Mouse (Mus musculus) megakaryocyte, adult 5-6 weeks (primary cell): ENCODE data around the gene Erc2. TPM values are rescaled to one million over a fixed set of nuclear protein-coding genes. Genes with fewer than 3 reads are reported as not detected.

Source experiments
- ATAC-seq: 2 replicates; pipeline ENCODE4 v1.8.0; 2016; ENCODE audit warnings: mild to moderate bottlenecking, inconsistent platforms; ENCODE audit not compliant: poor library complexity, severe bottlenecking
- total RNA-seq, 2 experiments: library from RNA; stranded (forward) in 1 of 2; stranded (reverse) in 1 of 2; fragments of 153-499, 151-499 nt in 1 of 2; fragments of 221-1000, 200-1000 nt in 1 of 2; gene quantifications; 2 replicates each; pipeline versions ENCODE4 v1.2.3 to v1.2.4; 2015 to 2017

The Erc2 gene
- total RNA-seq, 2 experiments from 2014 or later: 0.04 TPM; not detected in 1

DNA sequence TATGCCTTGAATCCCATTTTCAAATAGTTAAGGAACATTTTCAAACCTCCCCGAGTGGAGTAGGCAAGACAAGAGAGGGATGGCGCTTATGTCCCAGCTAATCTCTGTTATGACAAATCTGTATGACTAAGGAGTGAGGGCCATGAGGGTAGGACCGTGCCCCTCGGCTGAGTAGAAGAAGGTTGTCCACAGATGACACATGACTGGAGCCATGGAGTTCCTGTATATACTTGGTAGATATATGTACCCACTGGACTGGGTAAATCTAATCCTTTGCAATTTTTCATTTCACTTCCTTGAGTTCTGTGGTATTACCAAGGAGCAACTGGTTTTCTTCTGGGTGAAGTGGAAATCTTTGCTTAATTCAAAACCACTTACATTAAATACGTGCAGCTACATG is 872.0 kb downstream of the Erc2 start:
- no peak for ATAC-seq

- no peak for ATAC-seq
Measured at GRCm38 (mm10) chr14:28501216-28501878, 879.1 kb downstream of the Erc2 start.

DNA sequence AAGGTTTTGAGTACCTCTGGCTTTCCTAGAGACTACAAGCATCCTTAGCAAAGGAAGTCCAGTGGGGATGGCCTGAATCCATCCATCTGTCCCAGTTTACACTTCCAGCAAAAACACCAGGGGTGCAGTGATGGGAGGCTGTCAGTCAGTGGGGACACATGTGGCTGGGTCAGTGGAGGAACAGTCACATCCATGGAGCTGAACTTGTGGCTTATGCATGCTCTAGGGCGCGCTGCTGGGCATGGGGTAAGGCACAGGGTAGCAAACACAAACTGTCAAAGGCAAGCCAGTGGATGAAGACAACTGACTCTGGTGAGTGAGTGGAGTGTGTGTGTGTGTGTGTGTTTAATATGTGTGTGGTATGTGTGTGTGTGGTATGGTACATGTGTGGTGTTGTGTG is 881.0 kb downstream of the Erc2 start:
- no peak for ATAC-seq

GRCm38 (mm10) chr14:28504101-28505050 is 882.1 kb downstream of the Erc2 start, which contains the start of gene Wnt5a:
TSS of gene Wnt5a (plus strand) at chr14:28504750.
- ATAC-seq: no peak

DNA sequence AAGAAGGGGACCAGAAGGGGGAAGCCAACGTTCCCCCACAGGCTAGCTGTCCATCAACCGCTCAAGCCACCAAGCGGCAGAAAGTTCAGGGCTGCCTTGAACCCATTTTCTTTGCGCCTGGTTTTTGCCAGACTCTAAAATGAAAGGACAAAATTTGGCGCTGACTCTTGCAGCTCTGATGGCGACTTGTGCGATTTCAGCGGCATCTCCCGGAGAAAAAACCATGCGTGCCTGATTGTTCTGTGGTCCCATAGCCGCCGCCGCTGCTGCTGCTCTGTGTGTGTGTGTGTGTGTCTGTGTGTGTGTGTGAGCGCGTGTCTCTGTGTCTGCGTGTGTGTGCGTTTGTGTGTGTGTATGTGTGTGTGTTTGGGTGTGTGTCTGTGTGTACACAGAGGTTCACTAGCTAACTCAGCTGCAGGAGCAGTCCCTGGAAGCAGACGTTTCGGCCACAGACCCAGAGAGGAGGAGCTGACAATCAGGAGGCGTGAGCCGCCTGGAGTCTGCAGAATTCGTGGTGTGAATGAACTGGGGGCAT is 882.9 kb downstream of the Erc2 start:
- ATAC-seq: no peak

DNA sequence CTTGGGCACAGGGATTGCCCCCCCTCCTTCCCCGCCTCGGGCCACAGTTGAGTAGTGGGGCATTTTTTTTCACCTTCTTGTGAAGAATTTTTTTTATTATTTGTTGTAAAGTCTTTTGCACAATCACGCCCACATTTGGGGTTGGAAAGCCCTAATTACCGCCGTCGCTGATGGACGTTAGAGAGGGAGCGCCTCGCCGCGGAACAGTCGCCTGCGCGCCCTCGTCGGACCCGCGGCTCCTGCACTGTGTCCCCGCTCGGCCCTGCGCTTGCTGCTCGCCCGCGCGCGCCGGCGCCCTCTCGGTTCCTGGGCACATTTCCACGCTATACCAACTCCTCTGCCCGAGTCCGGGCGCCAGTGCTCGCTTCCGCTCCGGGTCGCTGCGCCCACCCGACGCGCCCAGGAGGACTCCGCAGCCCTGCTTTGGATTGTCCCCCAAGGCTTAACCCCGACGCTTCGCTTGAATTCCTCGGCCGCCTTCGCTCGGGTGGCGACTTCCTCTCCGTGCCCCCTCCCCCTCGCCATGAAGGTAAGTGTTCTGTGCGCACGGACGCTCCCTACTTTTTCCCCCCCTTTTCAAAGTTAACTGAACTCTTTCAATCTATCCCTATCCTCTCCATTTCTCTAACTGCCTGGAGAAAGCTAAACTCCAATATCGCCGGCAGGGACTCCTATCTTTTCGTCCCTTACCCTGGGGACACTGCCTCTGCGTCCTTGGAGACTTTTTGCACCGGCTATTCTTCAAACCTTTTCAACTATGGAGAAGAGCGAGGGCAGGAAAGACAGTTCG is 883.6 kb downstream of the Erc2 start:
- no peak for ATAC-seq

GRCm38 (mm10) chr14:28506376-28506831 is 884.2 kb downstream of the Erc2 start:
- no peak for ATAC-seq

DNA sequence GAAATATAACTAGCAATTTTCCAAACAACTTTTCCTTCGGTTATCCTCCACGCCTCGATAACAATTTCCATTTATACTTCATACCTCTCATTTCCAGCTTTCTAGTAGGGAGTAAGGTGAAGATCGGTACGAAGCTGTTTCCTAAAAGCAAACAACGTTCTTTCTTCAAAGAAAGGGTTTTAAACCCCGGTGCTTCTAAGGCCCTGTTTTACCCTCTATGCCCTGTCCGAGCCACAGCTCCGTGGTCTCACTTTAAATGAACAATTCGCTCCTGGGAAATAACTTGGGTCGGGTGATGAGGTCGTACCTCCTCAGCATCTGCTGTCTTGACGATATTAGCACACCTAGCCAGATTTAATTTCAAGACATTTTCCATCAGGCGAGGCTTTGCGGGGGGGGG is 884.8 kb downstream of the Erc2 start:
- no peak for ATAC-seq

DNA sequence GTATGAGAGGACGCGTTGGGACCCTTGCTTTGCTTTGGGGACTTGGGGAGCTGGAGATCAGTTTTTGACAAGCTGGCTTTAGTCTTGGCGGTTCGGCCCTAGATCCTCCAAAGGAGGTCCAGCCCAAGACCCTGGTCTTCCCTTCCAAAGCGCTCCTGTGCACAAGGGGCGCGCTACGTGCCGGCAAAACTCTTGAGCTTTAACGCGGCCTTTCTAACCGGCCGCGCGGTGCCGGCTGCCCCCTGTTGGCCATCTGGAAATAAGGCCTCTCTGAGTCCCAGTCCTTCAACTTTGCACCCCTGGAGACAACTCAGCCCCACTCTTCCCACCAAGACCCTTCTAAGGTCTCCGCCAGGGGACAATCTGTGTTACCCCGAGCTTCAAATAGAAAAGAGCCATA is 885.2 kb downstream of the Erc2 start:
- no peak for ATAC-seq

GRCm38 (mm10) chr14:28508288-28509258 is 886.3 kb downstream of the Erc2 start:
- no peak for ATAC-seq

DNA sequence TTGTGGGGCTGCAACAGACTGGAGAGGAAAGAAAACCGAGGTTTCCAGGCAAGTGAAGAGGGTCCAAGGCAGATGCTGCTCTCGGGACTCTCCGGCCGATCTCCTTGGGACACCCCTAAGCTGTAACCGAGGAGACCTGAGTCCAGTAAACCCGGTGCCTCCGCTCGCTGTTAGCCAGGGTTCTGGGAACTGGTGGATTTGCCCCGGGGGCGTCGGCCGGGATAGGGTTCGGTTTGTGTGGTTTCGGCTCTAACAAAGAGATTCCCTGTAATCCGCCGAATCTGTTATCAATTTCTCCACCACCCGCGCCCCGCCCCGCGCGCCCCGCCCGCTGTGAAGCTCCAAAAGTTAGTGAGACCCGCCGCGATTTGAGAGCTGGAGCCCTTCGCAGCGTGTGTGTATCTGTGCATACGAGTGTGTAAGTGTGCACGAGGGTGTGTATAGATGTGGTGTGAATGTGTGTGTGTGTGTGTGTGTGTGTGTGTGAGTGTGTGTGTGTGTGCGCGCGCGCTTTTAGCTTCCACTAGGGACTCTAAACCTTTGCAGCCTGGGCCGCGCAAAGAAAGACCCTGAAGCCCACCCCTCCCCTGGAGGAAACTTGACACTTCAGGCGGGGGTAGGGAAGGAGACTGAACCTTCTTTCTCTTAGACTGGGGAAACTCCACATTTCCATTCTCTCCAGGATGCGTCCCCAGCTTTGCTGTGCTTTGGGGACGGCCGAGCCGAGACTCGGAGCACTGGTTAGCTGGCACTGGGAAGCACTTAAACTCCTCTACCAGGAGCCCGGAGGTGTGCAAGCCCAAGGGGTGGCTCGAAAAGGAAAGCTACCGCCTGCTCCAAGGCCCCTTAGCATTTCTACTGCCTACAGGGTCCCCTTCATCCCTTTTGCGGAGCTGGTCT is 887.5 kb downstream of the Erc2 start:
- no peak for ATAC-seq

DNA sequence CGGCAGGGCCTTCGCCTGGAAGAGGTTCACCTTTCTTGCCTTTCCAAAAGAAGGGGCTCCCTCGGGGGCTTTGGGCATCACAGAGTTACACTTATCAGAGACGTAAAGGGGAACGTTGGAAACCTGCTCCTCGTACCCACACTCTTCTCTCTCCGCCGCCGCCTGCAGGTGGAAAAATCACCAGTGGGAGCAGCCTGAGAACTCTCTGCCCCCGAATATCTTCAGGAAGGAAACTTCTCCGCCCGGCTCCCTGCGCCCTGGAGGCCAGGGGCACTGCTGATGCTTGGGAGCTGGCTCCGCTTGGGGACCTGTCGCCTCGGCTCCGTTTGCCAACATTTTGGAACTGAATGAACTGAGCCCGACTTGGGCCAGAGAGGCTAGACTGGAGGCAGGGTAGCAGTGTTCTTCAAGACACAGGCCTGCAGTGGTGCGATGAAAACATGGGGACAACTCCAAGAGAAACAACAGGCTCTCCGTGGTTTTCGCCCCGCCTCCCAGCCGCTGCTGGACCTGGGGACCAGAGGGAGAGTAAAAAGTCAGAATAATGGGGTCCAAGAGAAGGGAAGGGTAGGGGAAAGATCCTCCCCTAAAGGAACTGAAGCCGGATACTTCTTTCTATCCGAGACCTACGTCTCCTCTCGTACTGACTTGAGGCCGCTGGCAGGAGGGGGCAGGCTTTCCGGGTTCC is 888.3 kb downstream of the Erc2 start:
- ATAC-seq: no peak

DNA sequence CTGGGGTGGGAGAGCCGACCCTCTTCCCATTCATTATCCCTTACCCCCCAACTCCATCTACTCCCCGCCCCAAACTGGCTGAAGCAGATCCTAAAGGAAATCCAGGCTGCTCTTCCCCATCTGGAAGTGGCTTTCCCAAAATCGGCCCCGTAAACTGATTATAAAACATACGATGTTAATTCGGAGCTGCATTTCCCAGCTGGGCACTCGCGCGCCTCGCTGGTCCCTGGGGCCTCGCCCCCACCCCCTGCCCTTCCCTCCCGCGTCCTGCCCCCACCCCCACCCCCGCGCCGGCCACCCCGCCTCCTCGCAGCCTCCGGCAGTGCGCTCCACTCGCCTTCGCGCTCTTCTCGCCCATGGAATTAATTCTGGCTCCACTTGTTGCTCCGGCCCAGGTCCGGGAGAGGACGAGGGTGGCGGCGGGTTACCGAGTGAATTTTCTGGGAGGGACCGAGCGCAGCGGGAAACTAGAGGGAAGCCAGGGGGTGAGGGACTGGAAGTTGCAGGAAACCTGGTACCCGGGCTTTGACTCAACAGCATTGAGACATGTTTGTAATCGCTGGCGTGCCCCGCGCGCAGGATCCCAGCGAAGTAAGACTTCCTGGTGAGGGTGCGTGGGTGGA is 888.9 kb downstream of the Erc2 start:
- ATAC-seq: no peak

DNA sequence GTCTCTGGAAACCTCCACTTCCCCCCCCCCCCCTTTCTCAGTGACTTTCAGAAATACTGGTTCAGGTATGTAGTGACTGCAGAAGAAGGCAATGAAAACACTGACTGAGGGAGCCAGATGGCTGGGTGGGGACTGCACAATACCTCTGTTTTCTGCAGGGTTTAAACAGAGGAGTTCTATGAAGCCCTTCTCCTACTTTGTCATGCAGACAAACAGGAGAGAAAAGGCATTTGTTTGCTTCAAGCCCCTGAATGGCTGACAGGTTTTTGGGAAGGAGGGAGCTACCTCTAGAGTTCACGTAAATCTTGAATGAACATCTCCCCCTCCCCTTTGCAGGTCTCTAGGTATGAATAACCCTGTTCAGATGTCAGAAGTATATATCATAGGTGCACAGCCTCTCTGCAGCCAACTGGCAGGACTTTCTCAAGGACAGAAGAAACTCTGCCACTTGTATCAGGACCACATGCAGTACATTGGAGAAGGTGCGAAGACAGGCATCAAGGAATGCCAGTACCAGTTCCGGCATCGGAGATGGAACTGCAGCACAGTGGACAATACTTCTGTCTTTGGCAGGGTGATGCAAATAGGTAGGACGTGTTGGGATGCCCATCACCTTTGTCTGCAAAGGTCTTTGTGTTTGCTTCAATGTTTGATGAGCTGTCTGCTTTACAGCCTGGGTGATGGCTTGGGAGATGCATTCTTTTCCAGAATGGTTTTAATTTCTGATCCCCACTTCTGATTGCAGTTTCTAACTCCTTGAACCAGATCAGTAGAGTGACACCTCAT is 890.8 kb downstream of the Erc2 start:
- no peak for ATAC-seq

DNA sequence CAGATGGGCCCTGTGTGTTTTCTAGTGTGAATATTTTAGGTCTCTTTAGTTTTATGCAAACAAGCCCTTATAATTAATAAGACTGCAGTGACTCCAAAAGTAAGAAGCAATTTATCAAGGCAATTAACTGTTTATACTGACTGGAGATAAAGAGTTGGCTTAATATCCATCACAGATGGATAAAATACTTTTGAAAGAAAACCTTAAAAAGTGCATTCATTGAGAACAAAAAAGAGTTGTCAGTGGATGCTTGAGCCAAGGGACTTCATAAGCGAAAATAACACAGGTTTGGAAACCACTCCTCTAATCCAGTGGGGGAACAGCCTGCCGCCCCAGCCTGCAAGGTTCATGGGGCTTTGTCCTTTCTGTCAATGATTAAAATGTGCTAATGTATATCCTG is 891.9 kb downstream of the Erc2 start:
- no peak for ATAC-seq

DNA sequence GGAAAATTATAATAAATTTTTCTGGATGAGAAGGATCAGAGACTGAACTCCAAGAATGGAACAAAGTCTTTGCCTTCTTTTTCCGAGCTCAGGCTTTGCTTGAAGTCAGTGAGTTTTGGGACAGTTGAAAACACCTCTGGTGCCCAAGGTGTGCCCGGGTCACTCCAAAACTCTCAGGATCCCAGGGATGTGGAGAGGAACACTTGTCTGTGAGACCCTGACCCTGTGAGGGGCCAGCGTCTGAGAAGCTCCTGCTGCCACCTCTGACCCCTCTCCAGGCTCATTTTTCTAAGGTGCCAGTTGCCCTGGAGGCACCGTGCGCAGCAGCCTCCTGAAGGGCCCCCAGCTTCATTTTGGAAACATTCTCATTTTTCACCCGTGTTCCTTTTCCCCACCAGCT is 893.1 kb downstream of the Erc2 start:
- no peak for ATAC-seq
